Mouse (Mus musculus) CH12.LX (cell line): ENCODE results near the gene Fryl. TPM values are rescaled to one million over a fixed set of nuclear protein-coding genes. Genes with fewer than 3 reads are reported as not detected.

Experiments used
- DNase-seq: peaks from one replicate; pipeline ENCODE4 v3.0.0-alpha.2; 2013; ENCODE audit errors: extremely low read depth
- H3K27ac ChIP-seq: 2 replicates; pipeline ENCODE4 v1.5.1; 2012; ENCODE audit warnings: low read depth, mild to moderate bottlenecking, control low read depth, moderate library complexity; ENCODE audit not compliant: insufficient read depth
- H3K27me3 ChIP-seq: replicated peaks from 2 replicates; pipeline ENCODE3; 2012; ENCODE audit warnings: inconsistent platforms
- H3K36me3 ChIP-seq, 2 experiments: replicated peaks in 1 of 2; 2 replicates each; pipeline versions ENCODE3 to v1.6.1; 2012; ENCODE audit warnings: inconsistent platforms in 1 of 2, low read length in 1 of 2, mild to moderate bottlenecking in 1 of 2, mixed read lengths in 1 of 2, moderate library complexity in 1 of 2; ENCODE audit not compliant: control insufficient read depth in 1 of 2, insufficient read depth in 1 of 2
- H3K4me1 ChIP-seq, 2 experiments: 2 replicates each; pipeline ENCODE4 v1.6.1; 2012; ENCODE audit warnings: inconsistent platforms in 1 of 2, moderate library complexity in 1 of 2; ENCODE audit not compliant: insufficient read depth in 2 of 2, control insufficient read depth in 1 of 2
- H3K4me2 ChIP-seq: 2 replicates; pipeline ENCODE4 v1.6.1; 2012; ENCODE audit warnings: low read depth, mild to moderate bottlenecking, control low read depth; ENCODE audit not compliant: poor library complexity, insufficient read depth, severe bottlenecking
- H3K4me3 ChIP-seq, 3 experiments: fragments of 150-350 bp in 1 of 3; sonication (generic) in 1 of 3; replicated peaks in 1 of 3; 2 replicates each; pipeline versions ENCODE3 to v1.5.1; 2011 to 2012; ENCODE audit warnings: low read depth in 2 of 3, low read length in 2 of 3, mild to moderate bottlenecking in 2 of 3, moderate library complexity in 2 of 3, control low read depth in 1 of 3, improper control_type of control experiment in 1 of 3, inconsistent platforms in 1 of 3, mixed read lengths in 1 of 3; ENCODE audit not compliant: poor library complexity in 1 of 3
- H3K79me2 ChIP-seq: replicated peaks from 2 replicates; pipeline ENCODE4 v1.6.1; 2012; ENCODE audit warnings: mild to moderate bottlenecking, moderate library complexity; ENCODE audit not compliant: control insufficient read depth, poor library complexity, insufficient read depth, severe bottlenecking; ENCODE audit errors: extremely low read depth
- H3K9ac ChIP-seq: 2 replicates; pipeline ENCODE4 v1.6.1; 2012; ENCODE audit warnings: low read depth, mild to moderate bottlenecking, control low read depth, moderate library complexity; ENCODE audit not compliant: insufficient read depth
- H3K9me3 ChIP-seq: replicated peaks from 2 replicates; pipeline ENCODE3; 2012; ENCODE audit warnings: low read length, inconsistent platforms, mixed read lengths
- BHLHE40 ChIP-seq: IDR thresholded peaks from 2 replicates; pipeline ENCODE4 v1.6.1; 2011; ENCODE audit warnings: mild to moderate bottlenecking, low read depth, low read length, improper control_type of control experiment
- CHD1 ChIP-seq: IDR thresholded peaks from 2 replicates; pipeline ENCODE4 v1.6.1; 2012; ENCODE audit warnings: low read depth, low read length, improper control_type of control experiment, inconsistent platforms
- CHD2 ChIP-seq: IDR thresholded peaks from 2 replicates; pipeline ENCODE4 v1.6.1; 2011; ENCODE audit warnings: low read length, improper control_type of control experiment
- CTCF ChIP-seq, 2 experiments: IDR thresholded peaks in 1 of 2; conservative IDR thresholded peaks in 1 of 2; 2 replicates each; pipeline ENCODE4 v1.5.1; 2011 to 2012; ENCODE audit warnings: low read depth in 2 of 2, low read length in 2 of 2, improper control_type of control experiment in 1 of 2, inconsistent platforms in 1 of 2, mild to moderate bottlenecking in 1 of 2, moderate library complexity in 1 of 2
- E2F4 ChIP-seq: IDR thresholded peaks from 2 replicates; pipeline ENCODE4 v1.6.1; 2011; ENCODE audit warnings: low read depth, low read length, improper control_type of control experiment; ENCODE audit not compliant: insufficient replicate concordance
- ELF1 ChIP-seq: IDR thresholded peaks from 2 replicates; pipeline ENCODE4 v1.6.1; 2014; ENCODE audit warnings: low read depth, mild to moderate bottlenecking, inconsistent platforms, low read length, improper control_type of control experiment
- EP300 ChIP-seq: IDR thresholded peaks from 2 replicates; pipeline ENCODE4 v1.6.1; 2011; ENCODE audit warnings: low read length, improper control_type of control experiment
- ETS1 ChIP-seq: conservative IDR thresholded peaks from 2 replicates; pipeline ENCODE4 v1.6.1; 2012; ENCODE audit warnings: low read depth, mild to moderate bottlenecking, inconsistent platforms, low read length, improper control_type of control experiment, moderate library complexity
- GABPA ChIP-seq: IDR thresholded peaks from 2 replicates; pipeline ENCODE4 v1.6.1; 2012; ENCODE audit warnings: low read depth, low read length, improper control_type of control experiment, inconsistent platforms; ENCODE audit not compliant: insufficient replicate concordance
- HCFC1 ChIP-seq: IDR thresholded peaks from 2 replicates; pipeline ENCODE4 v1.6.1; 2012; ENCODE audit warnings: low read depth, mild to moderate bottlenecking, inconsistent platforms, low read length, improper control_type of control experiment
- IRF4 ChIP-seq: IDR thresholded peaks from 2 replicates; pipeline ENCODE4 v1.6.1; 2014; ENCODE audit warnings: low read depth, mild to moderate bottlenecking, inconsistent platforms, low read length, improper control_type of control experiment
- JUN ChIP-seq: IDR thresholded peaks from 2 replicates; pipeline ENCODE4 v1.6.1; 2011; ENCODE audit warnings: low read depth, mild to moderate bottlenecking, low read length, improper control_type of control experiment, moderate library complexity; ENCODE audit not compliant: insufficient read depth
- JUND ChIP-seq: conservative IDR thresholded peaks from 2 replicates; pipeline ENCODE4 v1.6.1; 2011; ENCODE audit warnings: low read depth, low read length, improper control_type of control experiment
- KAT2A ChIP-seq: IDR thresholded peaks from 2 replicates; pipeline ENCODE4 v1.6.1; 2012; ENCODE audit warnings: low read length, improper control_type of control experiment, inconsistent platforms; ENCODE audit not compliant: insufficient replicate concordance
- MAFK ChIP-seq: IDR thresholded peaks from 2 replicates; pipeline ENCODE4 v1.6.1; 2011; ENCODE audit warnings: low read length, improper control_type of control experiment; ENCODE audit not compliant: insufficient replicate concordance
- MAX ChIP-seq: IDR thresholded peaks from 2 replicates; pipeline ENCODE4 v1.6.1; 2011; ENCODE audit warnings: low read length, improper control_type of control experiment
- MAZ ChIP-seq: IDR thresholded peaks from 2 replicates; pipeline ENCODE4 v1.6.1; 2012; ENCODE audit warnings: low read depth, mild to moderate bottlenecking, inconsistent platforms, low read length, improper control_type of control experiment, moderate library complexity
- MEF2A ChIP-seq: IDR thresholded peaks from 2 replicates; pipeline ENCODE4 v1.6.1; 2014; ENCODE audit warnings: low read depth, mild to moderate bottlenecking, inconsistent platforms, low read length, improper control_type of control experiment, borderline replicate concordance
- MXI1 ChIP-seq: IDR thresholded peaks from 2 replicates; pipeline ENCODE4 v1.6.1; 2011; ENCODE audit warnings: mild to moderate bottlenecking, low read depth, low read length, improper control_type of control experiment
- MYC ChIP-seq: IDR thresholded peaks from 2 replicates; pipeline ENCODE4 v1.6.1; 2011; ENCODE audit warnings: low read depth, mild to moderate bottlenecking, improper control_type of control experiment, low read length
- NELFE ChIP-seq: IDR thresholded peaks from 2 replicates; pipeline ENCODE4 v1.6.1; 2011; ENCODE audit warnings: low read depth, low read length, improper control_type of control experiment
- NRF1 ChIP-seq: IDR thresholded peaks from 2 replicates; pipeline ENCODE4 v1.6.1; 2014; ENCODE audit warnings: low read depth, mild to moderate bottlenecking, inconsistent platforms, low read length, improper control_type of control experiment, moderate library complexity
- PAX5 ChIP-seq: IDR thresholded peaks from 2 replicates; pipeline ENCODE4 v1.6.1; 2012; ENCODE audit warnings: low read length, inconsistent platforms, mixed read lengths
- POLR2A ChIP-seq: IDR thresholded peaks from 2 replicates; pipeline ENCODE4 v1.6.1; 2011; ENCODE audit warnings: low read depth, mild to moderate bottlenecking, improper control_type of control experiment, low read length
- POLR2AphosphoS2 ChIP-seq: IDR thresholded peaks from 2 replicates; pipeline ENCODE4 v1.6.1; 2011; ENCODE audit warnings: low read depth, low read length, improper control_type of control experiment
- RAD21 ChIP-seq: IDR thresholded peaks from 2 replicates; pipeline ENCODE4 v1.6.1; 2011; ENCODE audit warnings: low read depth, mild to moderate bottlenecking, low read length, improper control_type of control experiment, moderate library complexity
- RCOR1 ChIP-seq: conservative IDR thresholded peaks from 2 replicates; pipeline ENCODE4 v1.6.1; 2012; ENCODE audit warnings: low read depth, mild to moderate bottlenecking, inconsistent platforms, low read length, improper control_type of control experiment
- SIN3A ChIP-seq: IDR thresholded peaks from 2 replicates; pipeline ENCODE4 v1.6.1; 2012; ENCODE audit warnings: low read length, improper control_type of control experiment, inconsistent platforms
- SMC3 ChIP-seq: IDR thresholded peaks from 2 replicates; pipeline ENCODE4 v1.6.1; 2011; ENCODE audit warnings: low read depth, low read length, improper control_type of control experiment
- TBP ChIP-seq: conservative IDR thresholded peaks from 2 replicates; pipeline ENCODE4 v1.6.1; 2011; ENCODE audit warnings: low read depth, low read length, improper control_type of control experiment
- TCF12 ChIP-seq: IDR thresholded peaks from 2 replicates; pipeline ENCODE4 v1.6.1; 2014; ENCODE audit warnings: low read depth, mild to moderate bottlenecking, inconsistent platforms, low read length, improper control_type of control experiment
- UBTF ChIP-seq: IDR thresholded peaks from 2 replicates; pipeline ENCODE4 v1.6.1; 2012; ENCODE audit warnings: low read depth, mild to moderate bottlenecking, inconsistent platforms, low read length, improper control_type of control experiment, moderate library complexity
- USF1 ChIP-seq: IDR thresholded peaks from 2 replicates; pipeline ENCODE4 v1.6.1; 2014; ENCODE audit warnings: low read depth, mild to moderate bottlenecking, inconsistent platforms, low read length, improper control_type of control experiment
- USF2 ChIP-seq: conservative IDR thresholded peaks from 2 replicates; pipeline ENCODE4 v1.6.1; 2011; ENCODE audit warnings: low read depth, low read length, improper control_type of control experiment
- ZC3H11A ChIP-seq: IDR thresholded peaks from 2 replicates; pipeline ENCODE4 v1.6.1; 2012; ENCODE audit warnings: low read depth, mild to moderate bottlenecking, inconsistent platforms, low read length, improper control_type of control experiment
- ZKSCAN1 ChIP-seq: IDR thresholded peaks from 2 replicates; pipeline ENCODE4 v1.6.1; 2012; ENCODE audit warnings: low read depth, inconsistent platforms, low read length, improper control_type of control experiment, borderline replicate concordance
- ZMIZ1 ChIP-seq: IDR thresholded peaks from 2 replicates; pipeline ENCODE4 v1.6.1; 2012; ENCODE audit warnings: low read depth, mild to moderate bottlenecking, inconsistent platforms, low read length, improper control_type of control experiment
- ZNF384 ChIP-seq: IDR thresholded peaks from 2 replicates; pipeline ENCODE4 v1.6.1; 2012; ENCODE audit warnings: low read depth, low read length, improper control_type of control experiment, inconsistent platforms
- dilution Hi-C: fragments of 300-500 bp; cut with MboI; formaldehyde crosslinking; loops from 2 replicates; pipeline ENCODE4 v1.14.3; 2020; ENCODE audit warnings: low sequenced_read_pairs; ENCODE audit not compliant: extremely low pct_unique_long_range_greater_than_20kb, extremely low pct_ligation_motif_present
- in situ Hi-C: fragments of 300-500 bp; cut with MboI; formaldehyde crosslinking; loops from 3 replicates; pipeline ENCODE4 v1.14.3; 2019; ENCODE audit warnings: low sequenced_read_pairs, low pct_ligation_motif_present, low pct_unique_long_range_greater_than_20kb, mixed read lengths
- polyA plus RNA-seq: library from polyadenylated mRNA; unstranded; fragments of >175 nt; gene quantifications from 2 replicates; pipeline ENCODE4 v1.2.1, GENCODE M21; 2012; ENCODE audit warnings: low read depth; ENCODE audit not compliant: insufficient read length
- total RNA-seq, 2 experiments: library from RNA; depleted of rRNA; stranded (reverse); fragments of 300-350 nt in 1 of 2; fragments of >200 nt in 1 of 2; gene quantifications; 2 replicates each; pipeline ENCODE4 v1.2.3; 2012 to 2014

Fryl gene
- total and polyA plus RNA-seq, 3 experiments, result 23.2 to 38.4 (median 31.3) TPM

GRCm38 (mm10) chr5:73194740-73195139 is 61.7 kb downstream of the Fryl start:
- peak overlapping the region; percentile 35 for H3K4me2 ChIP-seq
- peaks cover 0 to 15% of the 10 kb centered on the region in 2 experiments for H3K36me3 ChIP-seq
- TF ChIP-seq ETS1, result peak; percentile 74
- no peak for TF ChIP-seq KAT2A
- peak; percentile 67; the same call in 1 of the 2 replicates for TF ChIP-seq TBP
- peak; percentile 48; the same call in 1 of the 2 replicates for TF ChIP-seq MAFK
- TF ChIP-seq ZKSCAN1, result no peak
- TF ChIP-seq NRF1, result no peak
- TF ChIP-seq PAX5, result no peak
- TF ChIP-seq BHLHE40, result peak; percentile 76
- no peak for TF ChIP-seq ZC3H11A
- no peak for TF ChIP-seq UBTF
- peak; percentile 96 for TF ChIP-seq IRF4
- no peak for TF ChIP-seq ZNF384
- no peak for TF ChIP-seq MAZ
- TF ChIP-seq MAX, result no peak; the same call in none of the 2 replicates
- no peak; a peak in 1 of 4 replicates for TF ChIP-seq CTCF (conservative IDR thresholded peaks at IDR 0.05 in 1 of 2, IDR thresholded peaks at IDR 0.05 in 1 of 2; ENCODE audit: low read depth in 2 of 2, low read length in 2 of 2)
- TF ChIP-seq MEF2A, result peak; percentile 63; the same call in 1 of the 2 replicates
- TF ChIP-seq GABPA, result no peak
- no peak for TF ChIP-seq USF2
- TF ChIP-seq POLR2A, result peak; percentile 62
- no peak for TF ChIP-seq NELFE
- TF ChIP-seq POLR2AphosphoS2, result no peak
- TF ChIP-seq HCFC1, result no peak
- TF ChIP-seq EP300, result peak; percentile 83
- 0 out of 2 replicates have a peak, but pooled peaks have one; percentile 27 for TF ChIP-seq ZMIZ1
- no peak for TF ChIP-seq CHD2
- peak; percentile 39; the same call in 1 of the 2 replicates for TF ChIP-seq ELF1
- 0 out of 2 replicates have a peak, but pooled peaks have one; percentile 39 for TF ChIP-seq RCOR1
- peak; percentile 40; the same call in 1 of the 2 replicates for TF ChIP-seq SIN3A
- peak; percentile 78 for TF ChIP-seq MYC
- TF ChIP-seq USF1, result no peak
- TF ChIP-seq CHD1, result peak; percentile 22; the same call in 1 of the 2 replicates
- TF ChIP-seq E2F4, result peak; percentile 46; the same call in 1 of the 2 replicates
- TF ChIP-seq JUND, result peak; percentile 87
- peak; percentile 13 for TF ChIP-seq RAD21
- no peak; the same call in 1 of the 2 replicates for TF ChIP-seq SMC3
- peak; percentile 61; the same call in 1 of the 2 replicates for TF ChIP-seq MXI1
- TF ChIP-seq TCF12, result peak; percentile 18; the same call in 1 of the 2 replicates
- peak; percentile 74 for TF ChIP-seq JUN
- H3K27ac ChIP-seq, result peak overlapping the region; percentile 56
- peaks cover 16 to 77% of the 10 kb centered on the region in 2 experiments for H3K4me1 ChIP-seq
- 0 out of 2 replicates have a peak overlapping the region, but pooled peaks have one; percentile 20 for H3K9ac ChIP-seq
- in situ Hi-C loops (loop anchor here (10.0 kb wide), 1 partner anchor 50 kb away; no protein-coding TSS in a partner anchor), dilution Hi-C loops (no loop called here)
- H3K4me3 ChIP-seq, result no peak overlapping the region
- H3K79me2 ChIP-seq, result peaks cover 12% of the 10 kb centered on the region; the same call in 1 of the 2 replicates
- peaks cover 3% of the 10 kb centered on the region for H3K9me3 ChIP-seq
- H3K27me3 ChIP-seq, result no peaks in the 10 kb centered on the region
- DNase-seq, result peak; percentile 91
